Mouse (Mus musculus) liver, postnatal 0 days (tissue): ENCODE results near the gene Stx4a. TPM values are rescaled to one million over a fixed set of nuclear protein-coding genes. Genes with fewer than 3 reads are reported as not detected.
A peak's percentile ranks its signal among the peaks of the same experiment; 100 is the strongest.
"Not testable (repeated sequence)": the region's sequence is repeated elsewhere in the genome, so short reads cannot be mapped to it uniquely, and the experiment has no call there.

Experiments used
- ATAC-seq: fragments of 200-750 bp; cut with Nextera tagmentation; 2 replicates; pipeline ENCODE4 v1.8.0; 2017; ENCODE audit warnings: mild to moderate bottlenecking, moderate library complexity
- DNase-seq: peaks from one replicate; pipeline ENCODE4 v3.0.0-alpha.2; 2016
- H3K27ac ChIP-seq: fragments of 300-500 bp; sonication (generic); 2 replicates; pipeline ENCODE4 v1.5.1; 2014; ENCODE audit warnings: antibody characterized with exemption, moderate library complexity, mild to moderate bottlenecking, low read depth
- H3K27me3 ChIP-seq: fragments of 300-500 bp; sonication (generic); 2 replicates; pipeline ENCODE4 v1.6.1; 2014; ENCODE audit warnings: low read length, control low read depth, mixed read lengths; ENCODE audit not compliant: insufficient read depth
- H3K36me3 ChIP-seq: fragments of 300-500 bp; sonication (generic); replicated peaks from 2 replicates; pipeline ENCODE4 v1.6.1; 2014; ENCODE audit warnings: mild to moderate bottlenecking, control low read depth, low read length, moderate library complexity, mixed read lengths; ENCODE audit not compliant: insufficient read depth
- H3K4me1 ChIP-seq: fragments of 300-500 bp; sonication (generic); 2 replicates; pipeline ENCODE4 v1.6.1; 2014; ENCODE audit warnings: antibody characterized with exemption, mild to moderate bottlenecking, control low read depth; ENCODE audit not compliant: insufficient read depth
- H3K4me2 ChIP-seq: fragments of 300-500 bp; sonication (generic); 2 replicates; pipeline ENCODE4 v1.6.1; 2014; ENCODE audit warnings: low read depth, mild to moderate bottlenecking, low read length, moderate library complexity, mixed read lengths
- H3K4me3 ChIP-seq: fragments of 300-500 bp; sonication (generic); 2 replicates; pipeline ENCODE4 v1.5.1; 2014; ENCODE audit warnings: low read depth, low read length
- H3K9ac ChIP-seq: fragments of 300-500 bp; sonication (generic); replicated peaks from 2 replicates; pipeline ENCODE4 v1.6.1; 2014; ENCODE audit warnings: mild to moderate bottlenecking, moderate library complexity
- H3K9me3 ChIP-seq: fragments of 300-500 bp; sonication (generic); 2 replicates; pipeline ENCODE4 v1.6.1; 2016; ENCODE audit warnings: mild to moderate bottlenecking, control low read depth, low read length, mixed read lengths
- CTCF ChIP-seq: sonication (generic); IDR thresholded peaks from 2 replicates; pipeline ENCODE4 v1.5.1; 2016; ENCODE audit warnings: antibody characterized with exemption, low read depth
- EP300 ChIP-seq: IDR thresholded peaks from 2 replicates; pipeline ENCODE4 v1.6.1; 2016; ENCODE audit warnings: antibody characterized with exemption, low read depth, mild to moderate bottlenecking
- WGBS: fragments of 180-500 bp; shearing (Covaris S2); extraction: QIAGEN DNeasy Blood & Tissue Kit; methylation state at CpG from one replicate; pipeline ENCODE4 v1.1.7; 2014; ENCODE audit not compliant: insufficient replicate concordance; 5-methylcytosine and 5-hydroxymethylcytosine counted together
- polyA plus RNA-seq: library from polyadenylated mRNA; unstranded; fragments of >200 nt; fragmentation: Nextera tagmentation; extraction: Ambion mirVana; gene quantifications from 2 replicates; pipeline ENCODE4 v1.2.1, GENCODE M21; 2015

Gene Stx4a
- polyA plus RNA-seq, 1 experiment from 2014 or later, result 17.5 TPM

- Histone ChIP-seq H3K27ac (no peak within 1 kb of the TSS), H3K9me3 (no peaks in the 10 kb centered on the region), H3K9ac (no peak within 1 kb of the TSS; the same call in 1 of the 2 replicates), H3K4me3 (no peak within 1 kb of the TSS), H3K36me3 (peaks cover 30% of the 10 kb centered on the region), H3K4me2 (no peak within 1 kb of the TSS), H3K27me3 (no peaks in the 10 kb centered on the region), H3K4me1 (peaks cover 2% of the 10 kb centered on the region)
- 46% methylated on average over 4 of the region's 4 CpGs for WGBS
- ATAC-seq, result no peak
- TF ChIP-seq EP300 (no peak), CTCF (no peak)
- DNase-seq, result peak; percentile 66
These were observed 66.7 kb downstream of the Stx4a start, which contains the start of gene Prss53 for GRCm38 (mm10) chr7:127890798-127891197. TSS of gene Prss53 (minus strand) at chr7:127890970.

DNA sequence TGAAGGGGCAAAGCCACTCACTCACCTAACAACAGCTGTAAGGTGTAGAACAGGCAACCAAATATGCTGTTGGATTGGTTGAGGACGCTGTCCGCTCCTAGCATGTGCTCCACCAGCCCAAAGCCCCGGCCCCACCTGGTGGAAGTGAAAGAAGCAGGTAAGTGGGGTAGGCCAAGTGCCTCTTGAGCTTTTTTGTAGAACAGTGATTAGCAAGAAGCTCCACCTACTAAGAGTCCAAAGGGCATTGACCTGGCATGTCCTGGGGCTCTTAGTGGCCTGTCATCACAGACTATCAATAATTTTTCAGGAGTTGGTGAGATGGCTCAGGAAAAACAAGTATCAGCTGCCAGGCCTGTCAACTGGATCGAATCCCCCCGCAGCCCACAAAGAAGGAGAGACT, 70.4 kb downstream of the Stx4a start:
- H3K4me1 ChIP-seq, result peaks cover 18% of the 10 kb centered on the region
- no peaks in the 10 kb centered on the region for H3K9me3 ChIP-seq
- peak overlapping the region; percentile 73 for H3K9ac ChIP-seq
- peak overlapping the region; percentile 92 for H3K27ac ChIP-seq
- ATAC-seq (peak; percentile 46), DNase-seq (peak; percentile 59)
- H3K36me3 ChIP-seq, result peaks cover 7% of the 10 kb centered on the region
- H3K4me3 ChIP-seq, result peak overlapping the region; percentile 64
- no peak; the same call in 1 of the 2 replicates for TF ChIP-seq CTCF
- no peak for TF ChIP-seq EP300
- WGBS, result 69% methylated on average over 5 of the region's 5 CpGs
- H3K4me2 ChIP-seq, result peak overlapping the region; percentile 90
- no peaks in the 10 kb centered on the region for H3K27me3 ChIP-seq

DNA sequence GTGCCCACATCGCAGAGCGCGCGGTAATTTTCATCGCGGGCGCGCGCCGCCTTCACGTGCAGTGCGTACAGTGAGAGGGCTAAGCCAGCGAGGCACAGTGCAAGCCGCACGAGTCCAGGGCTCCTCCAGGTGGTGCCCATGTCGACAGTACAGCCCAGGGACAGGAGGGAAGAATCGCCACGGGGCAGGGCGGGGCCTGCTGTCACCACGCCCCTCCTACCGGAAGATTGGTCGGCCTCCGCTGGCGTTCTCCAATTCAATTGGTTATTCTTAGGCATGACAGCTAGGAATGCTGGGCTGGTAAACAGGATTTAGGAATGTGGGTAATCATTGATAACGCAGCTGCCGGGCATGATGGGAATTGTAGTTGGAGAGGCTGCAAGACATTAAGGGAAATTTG, 71.3 kb downstream of the Stx4a start, which contains the start of the genes Gm21974 and Vkorc1:
TSS of gene Gm21974 (minus strand) at position 13 of the 400 bp plus-strand sequence.
TSS of gene Vkorc1 (minus strand) at position 176 of the 400 bp plus-strand sequence.
- Histone ChIP-seq H3K4me2 (peak within 1 kb of the TSS; percentile 90), H3K9ac (peak within 1 kb of the TSS; percentile 73), H3K4me3 (peak within 1 kb of the TSS; percentile 64), H3K9me3 (no peaks in the 10 kb centered on the region), H3K27me3 (no peaks in the 10 kb centered on the region), H3K27ac (peak within 1 kb of the TSS; percentile 92), H3K4me1 (peaks cover 28% of the 10 kb centered on the region), H3K36me3 (peaks cover 4% of the 10 kb centered on the region; the same call in 1 of the 2 replicates)
- peak; percentile 68 for TF ChIP-seq CTCF
- peak; percentile 23; the same call in 1 of the 2 replicates for TF ChIP-seq EP300
- DNase-seq (peak; percentile 95), ATAC-seq (peak; percentile 91)
- WGBS, result 1% methylated on average over 26 of the region's 26 CpGs

- WGBS, result 58% methylated on average over 7 of the region's 7 CpGs
- Histone ChIP-seq H3K4me1 (peaks cover 29% of the 10 kb centered on the region), H3K27ac (0 out of 2 replicates have a peak overlapping the region, but pooled peaks have one; percentile 24), H3K4me3 (peak overlapping the region; percentile 64), H3K4me2 (peak overlapping the region; percentile 90)
- H3K36me3 ChIP-seq, DNase-seq, ATAC-seq, H3K9me3 ChIP-seq, H3K9ac ChIP-seq, H3K27me3 ChIP-seq: not testable (repeated sequence)
These were observed 71.8 kb downstream of the Stx4a start for GRCm38 (mm10) chr7:127895891-127896290.

DNA sequence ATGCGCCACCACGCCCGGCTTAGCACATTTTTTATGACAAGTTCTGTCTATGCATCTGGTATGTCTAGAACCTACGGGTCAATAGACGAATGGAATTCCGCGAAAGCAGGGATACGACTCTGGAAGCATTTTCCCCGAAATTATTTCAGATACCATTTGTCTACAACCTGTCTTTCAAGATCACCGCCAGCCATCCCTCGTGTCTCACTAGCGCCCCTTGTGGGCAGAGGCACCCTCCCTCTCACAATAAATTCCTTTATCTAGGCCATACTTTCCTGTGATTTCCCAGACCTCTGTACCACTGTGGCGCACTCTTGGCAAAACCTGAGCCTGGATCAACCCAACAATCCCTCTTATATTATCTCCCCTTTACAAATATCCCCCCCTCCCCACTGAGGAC, 72.3 kb downstream of the Stx4a start:
- 57% methylated on average over 13 of the region's 13 CpGs for WGBS
- Histone ChIP-seq H3K4me3 (no peak overlapping the region), H3K9me3 (no peaks in the 10 kb centered on the region), H3K4me2 (0 out of 2 replicates have a peak overlapping the region, but pooled peaks have one; percentile 90), H3K27ac (no peak overlapping the region), H3K27me3 (no peaks in the 10 kb centered on the region), H3K9ac (no peak overlapping the region), H3K36me3 (peaks cover 4% of the 10 kb centered on the region; the same call in 1 of the 2 replicates), H3K4me1 (peaks cover 29% of the 10 kb centered on the region)
- TF ChIP-seq EP300 (no peak), CTCF (peak; percentile 88)
- DNase-seq (peak; percentile 80), ATAC-seq (no peak)

- Histone ChIP-seq H3K9me3 (no peaks in the 10 kb centered on the region), H3K9ac (no peak overlapping the region), H3K27me3 (no peaks in the 10 kb centered on the region), H3K4me1 (peaks cover 29% of the 10 kb centered on the region), H3K4me2 (no peak overlapping the region), H3K4me3 (no peak overlapping the region), H3K27ac (no peak overlapping the region), H3K36me3 (peaks cover 3% of the 10 kb centered on the region; the same call in 1 of the 2 replicates)
- DNase-seq (no peak), ATAC-seq (no peak)
- TF ChIP-seq CTCF (no peak), EP300 (no peak)
- WGBS, result 82% methylated on average over 7 of the region's 7 CpGs
These were observed 73.4 kb downstream of the Stx4a start for GRCm38 (mm10) chr7:127897542-127897941.
